In the genomic region with DNA sequence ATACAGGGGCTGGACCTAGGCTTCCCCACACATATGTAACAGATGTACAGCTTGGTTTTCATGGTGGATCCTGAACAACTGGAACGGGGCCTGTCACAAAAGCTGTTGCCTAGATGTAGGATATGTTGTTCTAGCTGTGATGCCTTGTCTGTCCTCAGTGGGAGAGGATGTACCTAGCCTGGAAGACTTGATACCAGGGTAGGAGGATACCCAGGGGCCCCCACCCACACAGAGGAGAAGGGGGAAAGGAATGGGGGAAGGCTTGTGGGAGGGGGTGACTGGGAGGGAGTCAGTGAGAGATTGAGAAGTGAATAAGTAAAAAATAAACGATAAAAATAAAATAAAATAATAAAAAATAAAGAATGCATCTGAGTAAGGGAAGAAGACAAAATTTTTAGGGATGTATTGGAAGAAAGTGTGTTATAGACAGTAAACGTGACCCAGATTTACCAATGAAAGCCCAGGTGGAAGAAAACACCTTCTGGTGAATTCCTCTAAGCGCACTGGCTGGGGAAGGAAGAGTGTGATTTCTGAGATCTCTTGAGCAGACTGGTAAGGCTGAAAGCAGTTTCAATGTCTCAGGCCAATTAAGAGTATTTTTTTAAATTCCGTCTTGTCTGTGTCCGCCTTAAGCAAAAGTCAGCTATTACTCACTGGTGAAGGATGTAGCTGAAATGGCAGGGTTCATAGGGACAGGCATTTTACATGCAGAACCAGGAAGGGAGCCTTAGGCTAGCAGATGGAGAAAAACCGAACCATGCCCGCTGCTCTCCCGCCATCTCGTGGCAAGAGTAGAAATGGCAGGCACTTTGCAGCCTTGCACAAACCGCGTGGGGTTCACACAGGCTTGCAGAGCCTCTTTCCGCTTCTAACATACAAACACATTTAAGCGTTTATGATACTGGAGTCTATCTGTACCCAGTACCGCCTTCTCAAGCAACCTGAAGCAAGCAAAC, we compare ENCODE assay signal across 8 mouse cellular contexts. TPM values are rescaled to one million over a fixed set of nuclear protein-coding genes. Genes with fewer than 3 reads are reported as not detected.
DNase-seq lines count a peak whose midpoint lies in the region; ATAC-seq lines count a peak whose summit lies in the region.

No protein-coding gene starts in this region.

- H3K4me3 ChIP-seq in embryonic facial prominence, embryonic 12.5 days: no peak overlapping the region
- no peak overlapping the region for H3K4me3 ChIP-seq in kidney, embryonic 15.5 days (replicated peaks)
- no peak overlapping the region for H3K4me3 ChIP-seq in limb, embryonic 13.5 days

- no peak overlapping the region for H3K9ac ChIP-seq in embryonic facial prominence, embryonic 12.5 days
- H3K9ac ChIP-seq in kidney, embryonic 15.5 days: no peak overlapping the region
- H3K9ac ChIP-seq in limb, embryonic 13.5 days: no peak overlapping the region

- H3K27ac ChIP-seq in embryonic facial prominence, embryonic 12.5 days: no peak overlapping the region
- H3K27ac ChIP-seq in kidney, embryonic 15.5 days: no peak overlapping the region
- H3K27ac ChIP-seq in limb, embryonic 13.5 days: no peak overlapping the region

- peaks cover under 1% of the 10 kb centered on the region; the same call in 1 of the 2 replicates for H3K4me1 ChIP-seq in embryonic facial prominence, embryonic 12.5 days
- peaks cover 3% of the 10 kb centered on the region; the same call in 1 of the 2 replicates for H3K4me1 ChIP-seq in kidney, embryonic 15.5 days
- 0 out of 2 replicates have a peak, but pooled peaks cover 2% of the 10 kb centered on the region for H3K4me1 ChIP-seq in limb, embryonic 13.5 days

- no peaks in the 10 kb centered on the region for H3K27me3 ChIP-seq in embryonic facial prominence, embryonic 12.5 days
- no peaks in the 10 kb centered on the region for H3K27me3 ChIP-seq in kidney, embryonic 15.5 days
- H3K27me3 ChIP-seq in limb, embryonic 13.5 days: no peaks in the 10 kb centered on the region

- peak; percentile 87 for DNase-seq in 3T3-L1 (ENCODE audit: low read depth, low spot score)
- peak; percentile 69 for DNase-seq in adrenal gland, postnatal 25 days
- peak; percentile 15 to 26 for DNase-seq in heart, adult 9 months (ENCODE audit: low spot score in 2 of 2)
- peak; percentile 87 for DNase-seq in neural tube, embryonic 10.5 days (ENCODE audit: extremely low spot score, low spot score)
- DNase-seq in testis, postnatal 14 days (ENCODE audit: low spot score): peak; percentile 12

- 24% methylated on average over 15 of the region's 15 CpGs for WGBS in embryonic facial prominence, embryonic 12.5 days
- WGBS in kidney, embryonic 15.5 days: 24% methylated on average over 15 of the region's 15 CpGs
- WGBS in limb, embryonic 13.5 days: 25% methylated on average over 15 of the region's 15 CpGs

- H3K4me2 ChIP-seq in embryonic facial prominence, embryonic 12.5 days (replicated peaks): no peak overlapping the region
- H3K4me2 ChIP-seq in kidney, embryonic 15.5 days: 0 out of 2 replicates have a peak overlapping the region, but pooled peaks have one; percentile 19
- H3K4me2 ChIP-seq in limb, embryonic 13.5 days (replicated peaks): no peak overlapping the region

- no peaks in the 10 kb centered on the region for H3K36me3 ChIP-seq in embryonic facial prominence, embryonic 12.5 days
- no peaks in the 10 kb centered on the region for H3K36me3 ChIP-seq in kidney, embryonic 15.5 days
- no peaks in the 10 kb centered on the region for H3K36me3 ChIP-seq in limb, embryonic 13.5 days

- no peaks in the 10 kb centered on the region for H3K9me3 ChIP-seq in embryonic facial prominence, embryonic 12.5 days
- no peaks in the 10 kb centered on the region for H3K9me3 ChIP-seq in kidney, embryonic 15.5 days (replicated peaks)
- H3K9me3 ChIP-seq in limb, embryonic 13.5 days: no peaks in the 10 kb centered on the region

- peak; percentile 72 for ATAC-seq in embryonic facial prominence, embryonic 12.5 days (ENCODE audit: insufficient number of reproducible peaks, insufficient read depth, low FRiP score, low TSS enrichment)
- ATAC-seq in kidney, embryonic 15.5 days (replicated peaks; ENCODE audit: low FRiP score): peak; percentile 87
- peak; percentile 84 for ATAC-seq in limb, embryonic 13.5 days (ENCODE audit: low FRiP score, low read depth)

RNA-seq across cellular contexts. Expression of a gene that starts 8.1 kb away (rescaled TPM):
- not detected in 2 replicates for total RNA-seq in adrenal gland, postnatal 25 days (2021)
- polyA plus RNA-seq in embryonic facial prominence, embryonic 12.5 days (2016; fragmentation: Nextera tagmentation; extraction: Ambion mirVana): not detected in 2 replicates
- 0.22 and 0.23 TPM in 2 replicates for polyA plus RNA-seq in kidney, embryonic 15.5 days (2015; fragmentation: Nextera tagmentation; extraction: Ambion mirVana)
- polyA plus RNA-seq in limb, embryonic 13.5 days (2015; fragmentation: Nextera tagmentation; extraction: Ambion mirVana): not detected in 2 replicates

Comparison
In these comparisons a context has a peak if more than half of its experiments do, and no peak if none do; other contexts are left out.
1. DNase-seq: peak in every context shown above with its lines; median percentile 87 in 3T3-L1; 87 in neural tube, embryonic 10.5 days; 69 in adrenal gland, postnatal 25 days; 20 in heart, adult 9 months; 12 in testis, postnatal 14 days.